Mouse (Mus musculus) intestine, embryonic 14.5 days (tissue): Measurements from ENCODE around the gene Macrod2. TPM values are rescaled to one million over a fixed set of nuclear protein-coding genes. Genes with fewer than 3 reads are reported as not detected.

ENCODE experiments used
- ATAC-seq: fragments of 200-750 bp; cut with Nextera tagmentation; replicated peaks from 2 replicates; pipeline ENCODE4 v1.8.0; 2017; ENCODE audit warnings: low read depth, moderate number of reproducible peaks, moderate TSS enrichment, moderate library complexity; ENCODE audit not compliant: low FRiP score, low TSS enrichment
- DNase-seq: peaks from one replicate; pipeline ENCODE4 v3.0.0-alpha.2; 2018; ENCODE audit warnings: low spot score
- H3K27ac ChIP-seq: fragments of 300-500 bp; sonication (generic); 2 replicates; pipeline ENCODE4 v1.5.1; 2014; ENCODE audit warnings: low read depth, mild to moderate bottlenecking, control low read depth
- H3K27me3 ChIP-seq: fragments of 300-500 bp; sonication (generic); replicated peaks from 2 replicates; pipeline ENCODE4 v1.6.1; 2014; ENCODE audit warnings: low read length, control low read depth; ENCODE audit not compliant: control insufficient read depth, insufficient read depth
- H3K36me3 ChIP-seq: fragments of 300-500 bp; sonication (generic); 2 replicates; pipeline ENCODE4 v1.6.1; 2014; ENCODE audit warnings: low read length, control low read depth; ENCODE audit not compliant: control insufficient read depth, insufficient read depth
- H3K4me1 ChIP-seq: fragments of 300-500 bp; sonication (generic); replicated peaks from 2 replicates; pipeline ENCODE4 v1.6.1; 2014; ENCODE audit warnings: low read length, control low read depth, mixed read lengths; ENCODE audit not compliant: control insufficient read depth, insufficient read depth
- H3K4me2 ChIP-seq: fragments of 300-500 bp; sonication (generic); 2 replicates; pipeline ENCODE4 v1.6.1; 2014; ENCODE audit warnings: low read length
- H3K4me3 ChIP-seq: fragments of 300-500 bp; sonication (generic); 2 replicates; pipeline ENCODE4 v1.5.1; 2014; ENCODE audit warnings: low read depth, low read length, control low read depth, mixed read lengths
- H3K9ac ChIP-seq: fragments of 300-500 bp; sonication (generic); 2 replicates; pipeline ENCODE4 v1.6.1; 2014; ENCODE audit warnings: mild to moderate bottlenecking, low read length
- H3K9me3 ChIP-seq: fragments of 300-500 bp; sonication (generic); 2 replicates; pipeline ENCODE4 v1.6.1; 2016; ENCODE audit warnings: low read length, control low read depth; ENCODE audit not compliant: control insufficient read depth
- WGBS: fragments of 180-500 bp; shearing (Covaris S2); extraction: QIAGEN DNeasy Blood & Tissue Kit; methylation state at CpG from one replicate; pipeline ENCODE4 v1.1.7; 2014; 5-methylcytosine and 5-hydroxymethylcytosine counted together
- polyA plus RNA-seq: library from polyadenylated mRNA; unstranded; fragments of >200 nt; fragmentation: Nextera tagmentation; extraction: Ambion mirVana; gene quantifications from 2 replicates; pipeline ENCODE4 v1.2.1, GENCODE M21; 2014

Gene Macrod2
- polyA plus RNA-seq, 1 experiment from 2014 or later, result 30.6 TPM

DNA sequence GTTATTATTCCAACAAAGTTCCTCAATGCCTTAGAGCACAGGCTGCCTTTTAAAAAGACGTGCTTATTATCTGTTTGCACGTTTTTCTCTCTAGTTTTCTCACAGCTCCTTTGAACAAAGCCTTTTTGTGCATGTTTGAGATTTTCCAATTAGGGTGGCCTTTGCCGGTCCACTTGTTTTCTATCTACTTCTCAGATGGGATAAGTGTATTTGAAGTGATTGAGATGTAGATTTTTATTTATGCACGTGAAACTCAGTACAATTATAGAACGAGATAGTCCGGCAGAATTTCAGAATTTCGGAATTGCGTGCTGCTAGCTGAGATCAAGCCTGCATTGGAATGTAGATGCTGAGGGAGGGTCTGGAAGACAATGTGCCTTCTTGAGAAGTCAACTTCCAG lies 138.5 kb downstream of the Macrod2 start:
- no peak for DNase-seq
- no peak for ATAC-seq
- Histone ChIP-seq H3K4me1 (no peaks in the 10 kb centered on the region), H3K9me3 (no peaks in the 10 kb centered on the region), H3K4me2 (no peak overlapping the region), H3K27me3 (no peaks in the 10 kb centered on the region), H3K27ac (no peak overlapping the region), H3K9ac (no peak overlapping the region), H3K4me3 (no peak overlapping the region), H3K36me3 (no peaks in the 10 kb centered on the region)
- WGBS, result 81% methylated on average over 8 of the region's 8 CpGs

DNA sequence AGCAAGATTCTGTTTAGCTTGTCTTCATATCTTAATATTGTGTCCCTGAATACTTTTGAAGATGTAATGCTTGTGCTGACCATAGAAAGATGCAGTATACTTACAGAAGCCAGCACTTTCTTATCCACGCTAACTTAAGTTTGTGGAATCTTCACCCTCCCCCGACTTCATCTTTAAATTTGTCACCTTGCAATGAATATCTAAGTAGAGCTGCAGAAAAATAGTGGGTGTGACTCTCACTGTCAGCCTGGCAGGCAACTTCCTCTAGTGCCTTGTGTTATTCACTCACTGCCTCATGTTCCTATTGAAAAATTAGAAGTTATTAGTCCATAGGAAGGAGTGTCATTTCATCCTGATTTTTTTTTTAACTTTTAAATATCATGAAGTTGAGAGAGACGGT lies 139.5 kb downstream of the Macrod2 start:
- DNase-seq (no peak), ATAC-seq (no peak)
- WGBS, result 83% methylated on average over 3 of the region's 3 CpGs

DNA sequence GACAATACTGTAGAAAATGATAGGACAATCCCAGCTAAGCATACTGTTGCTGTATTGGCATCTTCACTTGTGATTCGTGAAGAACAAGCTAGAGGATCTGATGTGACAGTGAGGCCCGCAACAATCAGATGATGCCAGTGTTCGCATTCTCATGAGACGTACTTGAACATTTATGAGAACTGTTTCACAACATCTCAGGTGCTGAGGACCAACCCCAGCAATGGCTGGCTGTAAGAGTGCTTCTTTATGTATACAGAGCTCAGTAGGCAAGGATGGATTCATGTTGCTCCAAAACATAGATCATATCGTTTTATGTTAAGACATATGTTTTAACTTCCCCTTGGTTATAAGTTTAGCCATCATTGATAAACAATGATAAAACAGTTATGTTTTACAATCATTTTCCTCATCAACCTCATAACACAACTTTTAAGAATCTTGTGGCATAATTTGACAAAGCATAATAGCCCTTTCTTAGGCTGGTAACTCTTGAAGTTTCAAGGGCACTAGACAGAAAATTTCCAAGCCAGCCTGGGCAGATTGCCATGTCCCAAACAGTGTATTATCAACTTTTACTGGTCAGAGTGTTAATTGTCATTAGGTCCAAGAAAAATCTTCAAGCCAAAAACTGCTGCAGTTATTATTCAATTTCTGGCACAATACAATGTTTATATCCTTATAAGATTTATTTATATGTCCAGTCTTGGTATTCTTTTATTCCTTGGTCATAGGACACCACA lies 140.9 kb downstream of the Macrod2 start:
- Histone ChIP-seq H3K4me1 (no peaks in the 10 kb centered on the region), H3K4me3 (no peak overlapping the region), H3K9ac (no peak overlapping the region), H3K4me2 (no peak overlapping the region), H3K27ac (no peak overlapping the region), H3K36me3 (no peaks in the 10 kb centered on the region), H3K27me3 (no peaks in the 10 kb centered on the region), H3K9me3 (no peaks in the 10 kb centered on the region)
- 89% methylated on average over 5 of the region's 5 CpGs for WGBS
- no peak for ATAC-seq
- no peak for DNase-seq

More for the DNA sequence above, 139.5 kb downstream of the Macrod2 start:
- H3K4me1 ChIP-seq, result no peaks in the 10 kb centered on the region
- no peaks in the 10 kb centered on the region for H3K9me3 ChIP-seq
- no peak overlapping the region for H3K9ac ChIP-seq
- no peak overlapping the region for H3K4me3 ChIP-seq
- no peaks in the 10 kb centered on the region for H3K36me3 ChIP-seq
- no peaks in the 10 kb centered on the region for H3K27me3 ChIP-seq
- H3K27ac ChIP-seq, result no peak overlapping the region
- H3K4me2 ChIP-seq, result no peak overlapping the region

DNA sequence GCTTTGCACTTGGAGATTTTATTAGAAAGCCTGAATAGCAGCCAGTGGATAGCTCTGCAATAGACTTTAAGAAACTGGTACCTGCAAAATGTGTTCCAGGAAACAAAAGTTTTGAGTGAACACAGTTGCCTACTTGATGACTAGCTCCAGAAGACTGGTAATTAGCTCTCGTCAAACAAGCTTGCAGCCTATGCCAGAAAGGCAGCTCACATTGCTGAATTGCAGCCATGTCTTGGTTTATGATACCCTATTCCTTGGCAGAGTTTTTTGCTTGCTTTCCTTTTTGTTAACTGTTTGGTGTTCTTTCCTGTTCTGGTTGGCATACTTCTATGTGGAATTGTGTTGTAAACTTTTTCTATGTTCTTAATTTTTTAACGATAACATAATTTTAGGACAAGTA lies 154.2 kb downstream of the Macrod2 start:
- Histone ChIP-seq H3K4me2 (no peak overlapping the region), H3K27ac (no peak overlapping the region), H3K4me3 (no peak overlapping the region), H3K4me1 (no peaks in the 10 kb centered on the region), H3K9ac (no peak overlapping the region), H3K9me3 (no peaks in the 10 kb centered on the region), H3K27me3 (no peaks in the 10 kb centered on the region), H3K36me3 (no peaks in the 10 kb centered on the region)
- ATAC-seq (no peak), DNase-seq (no peak)
- 59% methylated on average over 2 of the region's 2 CpGs for WGBS

DNA sequence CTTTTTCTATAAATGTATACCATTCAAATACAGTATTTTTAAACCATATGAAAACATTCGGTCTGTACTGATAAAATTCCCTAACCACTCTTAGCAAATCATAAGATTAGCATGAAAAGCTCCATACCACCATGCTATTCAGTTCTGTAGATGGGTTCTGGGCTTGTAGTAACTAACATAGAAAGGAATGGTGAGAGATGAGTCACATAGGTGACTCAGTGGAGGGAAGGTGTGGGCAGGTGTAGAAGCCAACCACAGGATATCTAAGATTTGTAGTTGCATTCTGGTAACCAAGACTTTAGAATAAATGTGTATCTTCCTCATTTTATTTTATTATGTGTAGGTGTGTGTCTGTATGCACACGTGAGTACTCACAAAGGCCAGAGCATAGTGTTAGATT lies 166.3 kb downstream of the Macrod2 start:
- no peak overlapping the region for H3K27ac ChIP-seq
- no peak overlapping the region for H3K4me2 ChIP-seq
- no peak overlapping the region for H3K4me3 ChIP-seq
- H3K36me3 ChIP-seq, result no peaks in the 10 kb centered on the region
- H3K27me3 ChIP-seq, result no peaks in the 10 kb centered on the region
- 90% methylated on average over 2 of the region's 2 CpGs for WGBS
- no peak for ATAC-seq
- no peak for DNase-seq
- H3K9ac ChIP-seq, result no peak overlapping the region
- no peaks in the 10 kb centered on the region for H3K9me3 ChIP-seq
- H3K4me1 ChIP-seq, result no peaks in the 10 kb centered on the region

DNA sequence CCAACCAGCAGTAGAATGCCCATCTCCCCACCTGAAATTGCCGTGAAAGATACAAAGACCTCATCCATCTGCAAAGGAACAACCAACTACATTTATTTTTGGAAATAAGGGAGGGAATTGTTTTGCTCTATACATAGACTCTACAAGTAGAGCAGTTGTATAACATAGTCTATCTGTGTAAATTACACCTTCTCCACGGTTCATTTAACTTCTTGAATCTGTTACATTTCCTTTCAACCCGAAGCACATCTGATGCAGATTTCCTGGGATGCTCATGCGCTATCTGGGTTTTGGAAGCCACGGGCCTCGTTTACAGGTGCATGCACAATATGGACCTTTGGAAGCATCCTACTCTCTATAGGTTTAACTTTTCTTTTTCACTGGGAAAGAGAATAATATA lies 175.8 kb downstream of the Macrod2 start:
- no peaks in the 10 kb centered on the region for H3K36me3 ChIP-seq
- H3K27me3 ChIP-seq, result no peaks in the 10 kb centered on the region
- H3K27ac ChIP-seq, result no peak overlapping the region
- no peak overlapping the region for H3K4me2 ChIP-seq
- WGBS, result 87% methylated on average over 6 of the region's 6 CpGs
- ATAC-seq, result no peak
- no peak overlapping the region for H3K4me3 ChIP-seq
- H3K4me1 ChIP-seq, result no peaks in the 10 kb centered on the region
- H3K9ac ChIP-seq, result no peak overlapping the region
- H3K9me3 ChIP-seq, result no peaks in the 10 kb centered on the region
- DNase-seq, result no peak

DNA sequence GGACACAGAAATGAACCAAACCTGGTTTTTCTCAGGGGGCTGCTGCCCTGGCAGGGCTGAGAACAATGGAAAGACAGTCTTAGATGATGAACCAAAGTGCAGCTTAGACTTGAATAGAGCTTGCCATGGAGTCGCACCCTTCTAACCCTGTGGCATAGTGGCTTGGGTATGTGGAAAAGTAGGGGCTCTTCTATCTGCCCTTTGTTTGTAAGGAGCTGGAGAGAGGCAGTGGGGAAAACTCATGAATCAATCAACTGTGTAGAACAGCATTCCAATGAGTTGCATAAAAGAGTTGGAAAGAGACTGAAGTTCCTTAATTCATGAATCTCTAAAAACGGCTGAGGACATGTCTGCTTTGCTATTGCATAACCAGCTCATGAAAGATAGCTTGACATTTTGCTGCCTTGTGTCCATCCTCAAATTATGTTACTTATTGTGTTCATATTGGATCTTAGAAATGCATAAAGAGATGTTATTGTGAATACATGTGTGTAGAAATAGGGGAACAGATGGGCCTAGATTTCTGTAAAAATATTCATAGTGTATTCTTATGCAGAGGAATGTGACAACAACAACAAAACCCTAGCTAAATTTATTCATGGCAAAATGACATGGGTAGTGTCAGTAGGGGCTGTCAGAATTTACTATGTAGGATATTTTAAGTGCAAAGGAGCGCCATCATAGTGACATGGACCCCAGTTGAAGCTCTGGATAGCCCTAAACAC lies 197.6 kb downstream of the Macrod2 start:
- Histone ChIP-seq H3K27me3 (no peaks in the 10 kb centered on the region), H3K4me3 (no peak overlapping the region), H3K4me1 (no peaks in the 10 kb centered on the region), H3K4me2 (no peak overlapping the region), H3K9ac (no peak overlapping the region), H3K27ac (no peak overlapping the region), H3K9me3 (no peaks in the 10 kb centered on the region), H3K36me3 (no peaks in the 10 kb centered on the region)
- 70% methylated on average over 3 of the region's 3 CpGs for WGBS
- DNase-seq (no peak), ATAC-seq (no peak)

DNA sequence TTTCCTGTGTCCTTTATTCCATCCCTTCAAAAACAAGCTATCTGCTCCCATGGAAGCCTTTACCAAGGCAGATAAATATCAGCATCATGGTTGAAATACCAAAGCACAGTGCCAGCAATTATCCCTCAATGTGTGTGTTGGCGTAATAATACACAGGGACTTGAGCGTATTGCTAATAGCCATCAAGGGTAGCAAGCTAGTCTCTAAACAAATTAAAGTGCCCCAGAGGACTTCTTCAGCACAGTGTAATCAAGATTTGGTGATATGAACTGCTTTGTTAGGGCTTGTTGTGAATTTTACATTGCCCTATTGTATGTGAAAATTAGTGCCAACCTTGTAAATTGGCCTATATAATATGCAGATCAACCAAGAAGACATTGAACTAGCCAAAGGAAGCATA lies 201.8 kb downstream of the Macrod2 start:
- no peak overlapping the region for H3K4me2 ChIP-seq
- H3K27ac ChIP-seq, result no peak overlapping the region
- H3K4me3 ChIP-seq, result no peak overlapping the region
- no peaks in the 10 kb centered on the region for H3K9me3 ChIP-seq
- no peaks in the 10 kb centered on the region for H3K27me3 ChIP-seq
- no peaks in the 10 kb centered on the region for H3K36me3 ChIP-seq
- 91% methylated on average over 2 of the region's 2 CpGs for WGBS
- no peak for DNase-seq
- ATAC-seq, result no peak
- no peaks in the 10 kb centered on the region for H3K4me1 ChIP-seq
- H3K9ac ChIP-seq, result no peak overlapping the region

DNA sequence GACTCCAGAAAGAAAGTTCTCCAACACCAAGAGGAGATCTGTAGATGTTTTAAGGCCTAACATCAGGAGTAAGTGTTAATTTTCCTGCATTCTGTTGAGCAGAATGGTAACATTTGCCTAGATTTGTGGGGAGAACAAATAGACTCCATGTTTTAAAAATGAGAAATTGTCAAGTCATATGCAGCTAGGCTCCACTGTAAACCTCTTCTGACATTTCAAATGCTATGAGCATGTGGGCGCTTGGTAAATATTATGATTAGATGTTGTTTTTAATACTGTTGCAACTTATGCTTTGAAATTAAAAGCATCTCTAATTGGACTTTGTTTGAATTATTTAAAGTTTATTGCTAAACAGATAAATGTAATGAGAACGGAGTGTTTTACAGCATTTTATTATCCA lies 220.3 kb downstream of the Macrod2 start:
- Histone ChIP-seq H3K27ac (no peak overlapping the region), H3K4me3 (no peak overlapping the region), H3K36me3 (no peaks in the 10 kb centered on the region), H3K9me3 (no peaks in the 10 kb centered on the region), H3K4me2 (no peak overlapping the region), H3K27me3 (no peaks in the 10 kb centered on the region), H3K4me1 (no peaks in the 10 kb centered on the region), H3K9ac (no peak overlapping the region)
- ATAC-seq, result no peak
- 90% methylated on average over 2 of the region's 2 CpGs for WGBS
- DNase-seq, result no peak
